Mouse (Mus musculus) cerebellum, postnatal 10 days (tissue): ENCODE measurements at regions not wholly inside any gene's neighbourhood (a gene's known extent, or its start where the extent isn't known, plus 50 kb on each side); places are given as distances from the start of the nearest gene placed in this dataset.
A peak's percentile ranks its signal among the peaks of the same experiment; 100 is the strongest.
"Not testable (repeated sequence)": the region's sequence is repeated elsewhere in the genome, so short reads cannot be mapped to it uniquely, and the experiment has no call there.

Source experiments
- DNase-seq, 2 experiments: peaks; one replicate each; pipeline ENCODE4 v3.0.0; 2021; ENCODE audit warnings: mixed read lengths in 2 of 2

DNA sequence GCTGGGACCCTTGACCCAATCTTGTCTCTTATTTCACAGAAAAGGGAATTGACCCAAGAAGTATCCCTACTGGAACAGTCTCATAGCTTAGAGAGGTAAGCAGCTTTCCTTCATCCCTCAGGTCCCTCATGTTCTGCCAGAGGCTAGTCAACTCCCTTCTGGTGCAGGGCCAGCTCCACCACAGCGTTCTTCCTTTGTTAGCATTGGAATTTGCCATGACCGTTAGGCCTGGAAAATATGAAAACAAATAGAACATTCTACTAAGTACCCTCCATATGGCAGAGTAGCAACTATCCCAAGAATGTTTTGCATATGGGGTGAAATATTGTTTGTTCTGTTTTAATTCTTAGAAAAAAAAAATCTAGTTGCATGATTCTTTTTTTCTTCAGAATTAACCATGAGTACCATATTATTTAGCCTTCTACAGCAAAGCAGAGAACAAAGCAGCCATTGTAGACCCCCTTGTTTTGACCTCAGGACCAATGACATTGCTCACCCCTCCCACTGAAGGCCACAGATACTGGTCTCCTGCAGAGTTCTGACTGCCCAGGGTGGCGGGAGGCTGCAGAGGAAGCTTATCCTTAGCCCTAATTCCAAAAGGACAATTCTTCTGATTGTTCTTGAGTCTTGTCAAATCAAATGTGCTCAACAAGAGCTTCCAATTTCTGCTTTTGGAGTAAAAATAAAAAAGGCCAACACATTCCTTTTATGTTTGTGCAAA lies 78.1 kb upstream of the Ehbp1 start:
- peak in 1 of 2 experiments; percentile 7 for DNase-seq

DNA sequence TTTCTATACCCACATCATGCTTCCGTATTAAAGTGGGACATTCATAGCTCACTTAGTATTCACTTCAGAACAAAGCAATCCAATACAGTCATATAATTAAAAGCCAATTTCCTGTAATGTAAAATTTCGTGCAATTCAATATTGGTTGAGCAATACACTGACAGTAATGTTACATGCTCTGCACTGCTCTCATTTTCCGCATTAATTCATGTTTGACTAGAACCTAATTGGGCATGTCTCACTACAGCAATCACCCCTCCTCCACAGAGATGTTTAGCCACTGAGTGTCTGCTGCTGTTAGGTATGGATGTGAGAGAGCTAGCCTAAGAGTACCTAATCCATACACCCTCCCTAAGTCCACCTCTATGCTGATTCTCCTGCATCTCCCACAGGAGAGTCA lies 79.7 kb upstream of the Ehbp1 start:
- DNase-seq, result no peak

DNA sequence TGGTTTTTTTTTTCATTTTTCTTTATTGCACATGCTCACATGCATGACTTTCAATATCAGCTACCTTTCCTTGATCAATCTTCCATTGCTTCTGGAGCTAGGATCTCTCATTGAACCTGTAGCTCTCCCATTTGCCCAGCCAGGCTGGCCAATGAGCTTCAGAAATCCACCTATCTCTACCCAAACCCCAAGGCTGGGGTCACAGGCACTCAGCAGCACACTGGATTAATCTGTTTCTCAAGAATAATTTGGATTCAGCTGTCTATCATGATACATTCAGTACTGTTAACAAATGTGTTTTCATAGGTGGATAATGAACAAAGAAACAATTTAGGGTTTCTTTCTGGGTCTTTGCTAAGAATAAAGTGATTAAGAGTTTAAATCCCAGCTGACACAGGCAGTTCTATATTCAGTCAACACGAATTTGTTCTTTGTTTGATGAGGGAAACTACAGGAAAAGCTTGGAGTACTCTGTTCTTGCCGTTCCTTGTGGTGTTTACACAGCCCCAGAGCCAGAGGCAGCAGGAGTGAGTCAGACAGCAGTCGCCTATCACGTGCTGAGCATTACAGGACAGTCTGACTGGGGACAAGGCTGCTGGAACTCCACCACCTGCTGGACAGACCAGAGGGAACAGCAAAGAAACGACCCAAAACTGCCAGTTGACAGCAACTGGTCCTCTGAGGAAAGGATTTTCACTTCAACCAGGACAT lies 74.6 kb upstream of the Tmem17 start:
- DNase-seq, result peak; percentile 30 to 41

DNA sequence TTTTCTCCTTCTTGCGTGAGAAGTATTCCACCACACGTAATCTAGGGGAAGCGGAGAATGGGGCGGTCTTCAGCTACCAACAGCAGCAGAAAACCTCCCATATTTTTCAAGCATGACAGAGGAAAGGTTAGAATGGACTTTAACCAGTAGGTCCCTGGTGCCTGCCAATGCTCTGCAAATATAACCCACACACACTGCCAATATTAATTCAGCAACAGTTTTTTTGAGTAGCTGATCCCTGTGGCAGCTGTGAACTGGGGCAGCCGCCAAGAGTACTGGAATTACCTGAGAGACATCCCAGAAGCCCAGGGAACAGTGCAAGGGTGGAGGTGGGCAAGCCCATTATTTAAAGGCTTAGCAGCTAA lies 74.1 kb upstream of the Tmem17 start:
- DNase-seq, result peak; percentile 12 to 22

DNA sequence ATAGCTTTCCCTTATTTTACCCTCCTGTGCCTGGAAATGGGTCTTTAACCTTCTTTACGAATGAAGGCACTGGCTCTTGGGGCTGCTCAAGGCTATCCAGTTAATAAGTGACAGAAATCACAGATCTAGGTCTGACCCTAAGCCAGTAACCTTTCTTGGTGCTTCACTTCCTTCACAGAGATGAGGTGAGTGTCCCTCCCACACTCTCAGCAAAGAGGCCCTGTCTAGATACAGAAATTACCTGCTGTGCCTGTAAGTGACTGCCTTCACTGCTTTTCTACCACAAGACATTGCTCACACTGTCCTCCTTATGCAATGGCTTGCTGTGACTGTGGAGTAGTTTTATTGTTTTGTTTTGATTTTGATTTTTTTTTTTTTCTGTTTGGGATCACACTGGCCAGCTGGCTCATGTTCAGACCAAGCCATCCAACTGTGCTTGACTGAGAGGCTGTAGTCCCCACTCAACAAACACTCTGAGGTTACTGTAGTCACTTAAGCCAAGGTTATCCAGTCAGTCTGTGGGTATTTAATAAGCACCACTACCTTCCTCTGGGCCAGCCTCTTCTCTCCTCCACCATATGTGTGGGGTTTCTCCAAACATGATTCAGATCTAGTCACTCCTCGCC lies 73.3 kb upstream of the Tmem17 start:
- peak; percentile 32 to 46 for DNase-seq

DNA sequence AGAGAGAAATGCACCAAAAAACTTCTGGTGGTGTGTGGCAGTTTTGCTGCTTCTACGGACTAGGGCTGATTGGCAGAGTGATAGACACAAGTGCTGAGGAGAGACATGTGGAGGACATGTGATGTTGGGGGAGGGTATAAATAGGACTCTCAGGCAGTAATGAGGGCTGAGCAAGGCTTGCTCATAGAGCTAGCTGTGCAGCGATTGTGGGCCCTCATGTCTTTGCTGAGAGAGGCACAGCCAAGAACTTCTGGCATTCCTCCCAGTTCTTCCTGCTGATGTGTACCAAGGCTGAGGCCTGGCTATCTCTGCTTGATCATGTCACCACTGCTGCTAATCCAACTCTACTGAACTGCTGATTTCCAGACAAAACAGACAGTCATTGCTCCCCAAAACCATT lies 71.4 kb upstream of the Tmem17 start:
- peak; percentile 73 to 80 for DNase-seq

DNA sequence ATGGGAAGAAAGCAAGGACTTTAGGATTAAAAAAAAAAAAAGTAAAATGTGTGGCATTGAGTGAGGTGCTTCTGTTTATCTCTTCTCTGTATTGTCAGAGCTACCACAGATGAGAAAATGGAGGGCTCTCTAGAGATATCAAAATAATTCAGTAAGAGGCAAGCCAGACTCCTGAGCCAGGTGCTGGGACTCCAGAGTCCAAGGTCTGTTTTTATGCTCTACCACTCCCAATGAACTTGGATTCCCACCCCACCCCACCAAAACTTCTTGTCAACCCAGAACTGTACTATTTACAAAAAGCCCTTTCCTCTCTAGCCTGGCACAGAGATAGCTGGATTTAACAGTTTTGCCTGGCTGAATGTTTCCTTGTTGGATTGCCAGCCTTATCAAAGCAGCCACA lies 58.7 kb upstream of the Tmem17 start:
- no peak for DNase-seq

DNA sequence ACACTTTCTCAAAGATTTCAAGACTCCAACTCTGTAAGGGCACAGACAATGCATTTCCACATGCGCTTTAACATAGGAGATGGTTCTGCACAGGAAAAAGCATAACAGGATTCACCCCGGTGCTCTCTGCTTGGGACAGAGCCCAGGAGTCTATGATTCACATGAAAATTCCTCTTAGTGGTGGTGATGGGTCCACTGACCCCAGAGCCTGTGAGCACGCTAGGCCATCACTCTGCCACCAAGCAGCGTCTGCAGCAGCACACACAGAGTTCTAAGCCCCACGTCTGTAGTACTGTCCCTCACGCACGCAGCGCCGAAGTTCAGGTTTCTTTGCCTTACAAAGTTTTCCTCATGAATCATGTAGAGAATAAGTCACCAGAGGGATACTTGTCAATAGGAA lies 55.6 kb upstream of the Tmem17 start:
- DNase-seq, result no peak

DNA sequence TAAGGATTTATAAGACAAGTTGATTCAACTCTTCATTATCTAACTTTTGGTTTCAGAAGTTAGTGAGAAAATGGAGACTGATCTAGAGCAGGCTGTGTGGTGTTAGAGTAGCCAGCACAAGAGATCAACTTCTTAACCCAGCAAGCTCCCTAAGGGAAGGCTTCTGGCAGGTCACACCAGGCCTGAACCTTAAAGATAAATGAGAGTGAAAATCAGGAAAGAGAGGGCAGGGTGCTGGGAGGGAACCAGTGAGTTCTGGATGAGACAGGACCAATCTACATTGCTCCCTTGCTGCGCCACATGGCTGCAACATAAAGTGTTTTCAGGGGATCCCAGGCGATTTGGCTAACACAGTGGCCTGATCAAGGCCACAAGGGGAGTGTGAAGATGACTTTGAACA lies 54.7 kb upstream of the Tmem17 start:
- no peak for DNase-seq

DNA sequence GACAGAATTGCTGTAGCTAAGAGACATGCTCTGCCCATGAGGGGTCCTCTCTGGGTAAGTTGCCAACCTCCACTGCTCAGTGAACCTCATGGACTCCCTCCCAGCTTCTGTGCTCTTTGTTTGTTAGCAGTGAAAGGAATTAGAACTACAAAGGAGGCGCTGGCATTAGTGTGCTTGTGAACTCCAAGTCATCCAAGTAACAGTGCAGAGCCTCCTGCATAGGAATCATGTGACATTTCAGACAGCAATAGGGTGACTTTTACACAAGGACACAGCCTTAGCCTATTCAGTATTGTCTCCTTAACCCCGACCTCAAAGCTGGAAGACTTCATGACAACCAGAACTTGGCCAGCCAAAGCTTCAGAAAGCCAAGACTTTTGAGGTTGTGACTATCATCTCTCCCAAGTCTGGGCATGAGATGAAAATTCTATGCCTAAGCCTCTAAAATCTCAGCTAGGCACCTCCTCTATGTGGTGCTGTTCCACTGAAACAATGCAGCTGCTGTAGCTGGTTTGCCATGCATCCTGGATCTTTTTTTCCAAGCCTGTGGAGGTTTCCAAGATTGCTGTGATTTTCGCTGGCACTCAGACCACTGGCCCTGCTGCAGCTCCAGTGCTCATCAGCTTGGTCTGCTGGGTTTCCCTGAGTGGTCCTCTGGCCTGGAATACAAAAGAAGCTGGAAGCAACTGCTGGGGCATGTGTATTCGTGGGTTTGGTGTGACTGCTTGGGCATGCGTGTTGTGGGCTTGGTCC lies 52.8 kb upstream of the Tmem17 start:
- peak; percentile 81 to 82 for DNase-seq

DNA sequence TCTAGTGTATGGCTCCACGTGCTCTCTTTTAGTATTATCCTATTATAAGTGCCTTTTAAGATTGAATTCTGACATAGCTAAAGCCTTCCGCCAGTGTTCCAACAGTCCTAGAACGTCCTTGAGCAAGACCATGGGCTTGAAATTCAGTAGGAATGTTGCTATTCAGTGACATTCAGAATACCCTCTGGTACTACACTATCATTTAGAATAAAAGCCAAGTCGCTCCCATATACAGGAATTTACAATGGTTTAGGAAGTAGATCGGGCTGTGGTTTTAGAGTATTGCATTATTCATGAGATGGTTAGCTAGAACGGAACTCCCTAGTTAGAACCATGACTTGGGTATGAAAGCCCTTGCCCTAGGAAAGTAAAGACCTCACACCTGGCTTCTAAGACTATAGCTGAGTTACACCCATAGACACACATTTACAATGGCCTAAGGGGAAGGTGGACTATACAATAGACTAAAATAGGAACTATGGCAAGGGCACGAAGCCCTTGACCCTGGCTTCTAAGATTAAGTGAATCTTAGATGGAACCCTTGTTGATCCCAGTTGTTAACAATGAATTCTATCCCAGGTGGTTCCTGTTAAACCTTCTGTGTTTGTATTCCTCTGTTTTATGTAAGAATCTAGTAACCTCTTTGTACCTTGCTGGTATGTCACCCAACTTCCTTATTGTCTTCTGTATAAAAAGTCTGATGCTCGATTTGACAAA lies 50.7 kb upstream of the Tmem17 start:
- DNase-seq, result not testable (repeated sequence)
